Mouse (Mus musculus) embryonic facial prominence, embryonic 11.5 days (tissue): ENCODE measurements around the gene Col4a1. TPM values are rescaled to one million over a fixed set of nuclear protein-coding genes. Genes with fewer than 3 reads are reported as not detected.
A peak's percentile ranks its signal among the peaks of the same experiment; 100 is the strongest.

Experiments used
- ATAC-seq: fragments of 200-750 bp; cut with Nextera tagmentation; replicated peaks from 2 replicates; pipeline ENCODE4 v1.8.0; 2017; ENCODE audit warnings: low read depth; ENCODE audit not compliant: insufficient number of reproducible peaks, low FRiP score, low TSS enrichment
- DNase-seq: peaks from one replicate; pipeline ENCODE4 v3.0.0-alpha.2; 2015; ENCODE audit warnings: low spot score
- H3K27ac ChIP-seq: fragments of 300-500 bp; sonication (generic); replicated peaks from 2 replicates; pipeline ENCODE4 v1.5.1; 2014; ENCODE audit warnings: mild to moderate bottlenecking, low read depth, low read length, control low read depth
- H3K27me3 ChIP-seq: fragments of 300-500 bp; sonication (generic); 2 replicates; pipeline ENCODE4 v1.6.1; 2014; ENCODE audit warnings: mild to moderate bottlenecking, low read length, moderate library complexity, mixed read lengths; ENCODE audit not compliant: control insufficient read depth, insufficient read depth
- H3K36me3 ChIP-seq: fragments of 300-500 bp; sonication (generic); replicated peaks from 2 replicates; pipeline ENCODE4 v1.6.1; 2014; ENCODE audit warnings: low read depth, mild to moderate bottlenecking, low read length, moderate library complexity, mixed read lengths; ENCODE audit not compliant: control insufficient read depth, insufficient read depth
- H3K4me1 ChIP-seq: fragments of 300-500 bp; sonication (generic); 2 replicates; pipeline ENCODE4 v1.6.1; 2014; ENCODE audit warnings: low read length, mixed read lengths; ENCODE audit not compliant: control insufficient read depth, insufficient read depth
- H3K4me2 ChIP-seq: fragments of 300-500 bp; sonication (generic); 2 replicates; pipeline ENCODE4 v1.6.1; 2014; ENCODE audit warnings: low read depth, mild to moderate bottlenecking, control low read depth, low read length, moderate library complexity
- H3K4me3 ChIP-seq: fragments of 300-500 bp; sonication (generic); 2 replicates; pipeline ENCODE4 v1.5.1; 2014; ENCODE audit warnings: low read depth, low read length, control low read depth
- H3K9ac ChIP-seq: fragments of 300-500 bp; sonication (generic); replicated peaks from 2 replicates; pipeline ENCODE4 v1.6.1; 2014; ENCODE audit warnings: mild to moderate bottlenecking, control low read depth, low read length
- H3K9me3 ChIP-seq: fragments of 300-500 bp; sonication (generic); replicated peaks from 2 replicates; pipeline ENCODE4 v1.6.1; 2016; ENCODE audit warnings: mild to moderate bottlenecking, low read length, inconsistent platforms, mixed read lengths; ENCODE audit not compliant: control insufficient read depth
- WGBS: fragments of 180-500 bp; shearing (Covaris S2); extraction: QIAGEN DNeasy Blood & Tissue Kit; methylation state at CpG from one replicate; pipeline ENCODE4 v1.1.7; 2014; 5-methylcytosine and 5-hydroxymethylcytosine counted together
- polyA plus RNA-seq: library from polyadenylated mRNA; unstranded; fragments of >200 nt; fragmentation: Nextera tagmentation; extraction: Ambion mirVana; gene quantifications from 2 replicates; pipeline ENCODE4 v1.2.1, GENCODE M21; 2014

Col4a1 gene
- polyA plus RNA-seq, 1 experiment from 2014 or later: 93.6 TPM

- Histone ChIP-seq H3K27ac (no peak overlapping the region), H3K27me3 (no peaks in the 10 kb centered on the region), H3K4me2 (no peak overlapping the region), H3K9me3 (no peaks in the 10 kb centered on the region), H3K9ac (no peak overlapping the region), H3K36me3 (no peaks in the 10 kb centered on the region), H3K4me1 (no peaks in the 10 kb centered on the region), H3K4me3 (no peak overlapping the region)
- DNase-seq: no peak
- ATAC-seq: no peak
- WGBS: 81% methylated on average over 16 of the region's 16 CpGs
Measured at GRCm38 (mm10) chr8:11315179-11315943, 2.7 kb upstream of the Col4a1 start.

GRCm38 (mm10) chr8:11314613-11315012, 2.0 kb upstream of the Col4a1 start:
- Histone ChIP-seq H3K4me3 (peak overlapping the region; percentile 81; the same call in 1 of the 2 replicates), H3K4me2 (peak overlapping the region; percentile 16), H3K27ac (no peak overlapping the region), H3K27me3 (no peaks in the 10 kb centered on the region), H3K9ac (no peak overlapping the region), H3K4me1 (no peaks in the 10 kb centered on the region), H3K9me3 (no peaks in the 10 kb centered on the region), H3K36me3 (no peaks in the 10 kb centered on the region)
- no peak for ATAC-seq
- 85% methylated on average over 8 of the region's 8 CpGs for WGBS
- DNase-seq: no peak

GRCm38 (mm10) chr8:11313176-11314111, 818 bp upstream of the Col4a1 start:
- Histone ChIP-seq H3K4me1 (no peaks in the 10 kb centered on the region), H3K4me3 (peak overlapping the region; percentile 81), H3K36me3 (no peaks in the 10 kb centered on the region), H3K9me3 (no peaks in the 10 kb centered on the region), H3K27ac (0 out of 2 replicates have a peak overlapping the region, but pooled peaks have one; percentile 28), H3K27me3 (no peaks in the 10 kb centered on the region), H3K4me2 (peak overlapping the region; percentile 92), H3K9ac (peak overlapping the region; percentile 96)
- ATAC-seq (0 out of 2 replicates have a peak, but pooled peaks have one; percentile 32), DNase-seq (peak; percentile 69)
- WGBS: 1% methylated on average over 45 of the region's 45 CpGs

- H3K27me3 ChIP-seq: no peaks in the 10 kb centered on the region
- H3K36me3 ChIP-seq: no peaks in the 10 kb centered on the region
- no peaks in the 10 kb centered on the region for H3K4me1 ChIP-seq
- under 1% methylated on average over 34 of the region's 34 CpGs for WGBS
- peak overlapping the region; percentile 92 for H3K4me2 ChIP-seq
- H3K9me3 ChIP-seq: no peaks in the 10 kb centered on the region
- H3K4me3 ChIP-seq: peak overlapping the region; percentile 81
- peak; percentile 12; the same call in 1 of the 2 replicates for ATAC-seq
- peak; percentile 64 for DNase-seq
- H3K27ac ChIP-seq: peak overlapping the region; percentile 79
- H3K9ac ChIP-seq: peak overlapping the region; percentile 96
Measured at GRCm38 (mm10) chr8:11311681-11312348, 811 bp downstream of the Col4a1 start.

GRCm38 (mm10) chr8:11310049-11310448, 2.6 kb downstream of the Col4a1 start:
- WGBS: 58% methylated on average over 2 of the region's 2 CpGs
- Histone ChIP-seq H3K36me3 (no peaks in the 10 kb centered on the region), H3K27ac (no peak overlapping the region), H3K9ac (no peak overlapping the region), H3K9me3 (no peaks in the 10 kb centered on the region), H3K4me3 (no peak overlapping the region), H3K27me3 (no peaks in the 10 kb centered on the region), H3K4me1 (no peaks in the 10 kb centered on the region), H3K4me2 (no peak overlapping the region)
- DNase-seq (no peak), ATAC-seq (no peak)

- 41% methylated on average over 5 of the region's 5 CpGs for WGBS
- no peak overlapping the region for H3K4me2 ChIP-seq
- H3K4me1 ChIP-seq: no peaks in the 10 kb centered on the region
- H3K27me3 ChIP-seq: no peaks in the 10 kb centered on the region
- H3K36me3 ChIP-seq: no peaks in the 10 kb centered on the region
- no peak overlapping the region for H3K4me3 ChIP-seq
- H3K27ac ChIP-seq: no peak overlapping the region
- no peak for DNase-seq
- no peak overlapping the region for H3K9ac ChIP-seq
- H3K9me3 ChIP-seq: no peaks in the 10 kb centered on the region
- no peak for ATAC-seq
Measured at GRCm38 (mm10) chr8:11309226-11309625, 3.4 kb downstream of the Col4a1 start.

- H3K9ac ChIP-seq: no peak overlapping the region
- H3K27ac ChIP-seq: no peak overlapping the region
- ATAC-seq (no peak), DNase-seq (no peak)
- no peak overlapping the region for H3K4me3 ChIP-seq
- H3K4me1 ChIP-seq: no peaks in the 10 kb centered on the region
- WGBS: 63% methylated on average over 7 of the region's 7 CpGs
- H3K27me3 ChIP-seq: no peaks in the 10 kb centered on the region
- no peak overlapping the region for H3K4me2 ChIP-seq
- no peaks in the 10 kb centered on the region for H3K9me3 ChIP-seq
- H3K36me3 ChIP-seq: no peaks in the 10 kb centered on the region
Measured at GRCm38 (mm10) chr8:11308570-11308998, 4.0 kb downstream of the Col4a1 start.
